Mouse (Mus musculus) kidney, embryonic 14.5 days (tissue): ENCODE measurements at regions not wholly inside any gene's neighbourhood (a gene's known extent, or its start where the extent isn't known, plus 50 kb on each side); places are given as distances from the start of the nearest gene placed in this dataset.

Source experiments
- ATAC-seq: fragments of 200-750 bp; cut with Nextera tagmentation; 2 replicates; pipeline ENCODE4 v1.8.0; 2017; ENCODE audit warnings: moderate number of reproducible peaks, mild to moderate bottlenecking, moderate TSS enrichment, moderate library complexity; ENCODE audit not compliant: low FRiP score, low TSS enrichment
- H3K27ac ChIP-seq: fragments of 300-500 bp; sonication (generic); 2 replicates; pipeline ENCODE4 v1.5.1; 2014; ENCODE audit warnings: low read depth, mild to moderate bottlenecking, low read length, moderate library complexity, mixed read lengths
- H3K27me3 ChIP-seq: fragments of 300-500 bp; sonication (generic); 2 replicates; pipeline ENCODE4 v1.6.1; 2014; ENCODE audit warnings: mild to moderate bottlenecking, low read length; ENCODE audit not compliant: control insufficient read depth, insufficient read depth
- H3K36me3 ChIP-seq: fragments of 300-500 bp; sonication (generic); 2 replicates; pipeline ENCODE4 v1.6.1; 2014; ENCODE audit warnings: low read length, mixed read lengths; ENCODE audit not compliant: control insufficient read depth, insufficient read depth
- H3K4me1 ChIP-seq: fragments of 300-500 bp; sonication (generic); 2 replicates; pipeline ENCODE4 v1.6.1; 2014; ENCODE audit warnings: low read length, mixed read lengths; ENCODE audit not compliant: control insufficient read depth, insufficient read depth
- H3K4me2 ChIP-seq: fragments of 300-500 bp; sonication (generic); replicated peaks from 2 replicates; pipeline ENCODE4 v1.6.1; 2014; ENCODE audit warnings: low read depth, mild to moderate bottlenecking, low read length
- H3K4me3 ChIP-seq: fragments of 300-500 bp; sonication (generic); 2 replicates; pipeline ENCODE4 v1.5.1; 2014; ENCODE audit warnings: mild to moderate bottlenecking, low read length
- H3K9ac ChIP-seq: fragments of 300-500 bp; sonication (generic); 2 replicates; pipeline ENCODE4 v1.6.1; 2014; ENCODE audit warnings: low read depth, mild to moderate bottlenecking, low read length, moderate library complexity
- H3K9me3 ChIP-seq: fragments of 300-500 bp; sonication (generic); 2 replicates; pipeline ENCODE4 v1.6.1; 2016; ENCODE audit warnings: low read length; ENCODE audit not compliant: control insufficient read depth
- WGBS: fragments of 180-500 bp; shearing (Covaris S2); extraction: QIAGEN DNeasy Blood & Tissue Kit; methylation state at CpG from one replicate; pipeline ENCODE4 v1.1.7; 2014; 5-methylcytosine and 5-hydroxymethylcytosine counted together

- no peak for ATAC-seq
- Histone ChIP-seq H3K27ac (no peak overlapping the region), H3K9ac (no peak overlapping the region), H3K4me2 (no peak overlapping the region), H3K27me3 (no peaks in the 10 kb centered on the region), H3K4me3 (no peak overlapping the region), H3K36me3 (no peaks in the 10 kb centered on the region), H3K9me3 (no peaks in the 10 kb centered on the region), H3K4me1 (no peaks in the 10 kb centered on the region)
- WGBS, result 62% methylated on average over 4 of the region's 4 CpGs
Measured at GRCm38 (mm10) chr15:88058071-88058470, 514.0 kb downstream of the Fam19a5 start.

GRCm38 (mm10) chr15:88060935-88061334, 516.8 kb downstream of the Fam19a5 start:
- ATAC-seq, result no peak
- H3K9me3 ChIP-seq, result no peaks in the 10 kb centered on the region
- no peak overlapping the region for H3K4me3 ChIP-seq
- no peaks in the 10 kb centered on the region for H3K36me3 ChIP-seq
- H3K4me1 ChIP-seq, result no peaks in the 10 kb centered on the region
- no peak overlapping the region for H3K9ac ChIP-seq
- no peaks in the 10 kb centered on the region for H3K27me3 ChIP-seq
- WGBS, result 80% methylated on average over 4 of the region's 4 CpGs
- H3K27ac ChIP-seq, result no peak overlapping the region
- no peak overlapping the region for H3K4me2 ChIP-seq

GRCm38 (mm10) chr15:88063041-88063440, 518.9 kb downstream of the Fam19a5 start:
- WGBS, result 43% methylated on average over 5 of the region's 5 CpGs
- Histone ChIP-seq H3K4me1 (no peaks in the 10 kb centered on the region), H3K27ac (no peak overlapping the region)

GRCm38 (mm10) chr15:88068476-88068875, 524.4 kb downstream of the Fam19a5 start:
- 66% methylated on average over 3 of the region's 3 CpGs for WGBS
- H3K9ac ChIP-seq, result no peak overlapping the region
- no peaks in the 10 kb centered on the region for H3K27me3 ChIP-seq
- no peak for ATAC-seq
- H3K4me3 ChIP-seq, result no peak overlapping the region
- H3K36me3 ChIP-seq, result no peaks in the 10 kb centered on the region
- no peaks in the 10 kb centered on the region for H3K9me3 ChIP-seq
- no peak overlapping the region for H3K27ac ChIP-seq
- no peak overlapping the region for H3K4me2 ChIP-seq
- no peaks in the 10 kb centered on the region for H3K4me1 ChIP-seq

More at GRCm38 (mm10) chr15:88063041-88063440, 518.9 kb downstream of the Fam19a5 start:
- no peak for ATAC-seq
- Histone ChIP-seq H3K4me2 (no peak overlapping the region), H3K9ac (no peak overlapping the region), H3K9me3 (no peaks in the 10 kb centered on the region), H3K36me3 (no peaks in the 10 kb centered on the region), H3K4me3 (no peak overlapping the region), H3K27me3 (no peaks in the 10 kb centered on the region)

- H3K9ac ChIP-seq, result no peak overlapping the region
- ATAC-seq, result no peak
Measured at GRCm38 (mm10) chr15:88072676-88073075, 527.4 kb upstream of the Zdhhc25 start.

GRCm38 (mm10) chr15:88083911-88084310, 516.2 kb upstream of the Zdhhc25 start:
- 53% methylated on average over 5 of the region's 5 CpGs for WGBS
- no peak for ATAC-seq
- no peaks in the 10 kb centered on the region for H3K36me3 ChIP-seq
- H3K4me3 ChIP-seq, result no peak overlapping the region
- no peak overlapping the region for H3K4me2 ChIP-seq
- H3K9ac ChIP-seq, result no peak overlapping the region
- H3K27me3 ChIP-seq, result no peaks in the 10 kb centered on the region
- H3K4me1 ChIP-seq, result no peaks in the 10 kb centered on the region
- no peak overlapping the region for H3K27ac ChIP-seq
- no peaks in the 10 kb centered on the region for H3K9me3 ChIP-seq

More at GRCm38 (mm10) chr15:88072676-88073075, 527.4 kb upstream of the Zdhhc25 start:
- Histone ChIP-seq H3K36me3 (no peaks in the 10 kb centered on the region), H3K4me3 (no peak overlapping the region), H3K9me3 (no peaks in the 10 kb centered on the region), H3K27me3 (no peaks in the 10 kb centered on the region), H3K4me2 (no peak overlapping the region), H3K27ac (no peak overlapping the region), H3K4me1 (no peaks in the 10 kb centered on the region)
- 37% methylated on average over 1 of the region's 1 CpGs for WGBS

- H3K4me1 ChIP-seq, result no peaks in the 10 kb centered on the region
- no peak overlapping the region for H3K9ac ChIP-seq
- ATAC-seq, result no peak
- no peaks in the 10 kb centered on the region for H3K9me3 ChIP-seq
- no peaks in the 10 kb centered on the region for H3K27me3 ChIP-seq
- H3K4me2 ChIP-seq, result no peak overlapping the region
- H3K27ac ChIP-seq, result no peak overlapping the region
- 66% methylated on average over 3 of the region's 3 CpGs for WGBS
- H3K4me3 ChIP-seq, result no peak overlapping the region
- H3K36me3 ChIP-seq, result no peaks in the 10 kb centered on the region
Measured at GRCm38 (mm10) chr15:88085631-88086030, 514.5 kb upstream of the Zdhhc25 start.

GRCm38 (mm10) chr15:88089486-88089885, 510.6 kb upstream of the Zdhhc25 start:
- H3K4me2 ChIP-seq, result no peak overlapping the region
- no peak for ATAC-seq
- WGBS, result 52% methylated on average over 4 of the region's 4 CpGs

GRCm38 (mm10) chr15:88091390-88091789, 508.7 kb upstream of the Zdhhc25 start:
- no peaks in the 10 kb centered on the region for H3K36me3 ChIP-seq
- H3K4me1 ChIP-seq, result no peaks in the 10 kb centered on the region
- peaks cover 3% of the 10 kb centered on the region; the same call in 1 of the 2 replicates for H3K9me3 ChIP-seq
- H3K4me2 ChIP-seq, result no peak overlapping the region
- ATAC-seq, result no peak
- H3K4me3 ChIP-seq, result no peak overlapping the region
- 88% methylated on average over 5 of the region's 5 CpGs for whole genome bisulfite sequencing
- H3K27me3 ChIP-seq, result no peaks in the 10 kb centered on the region
- H3K9ac ChIP-seq, result no peak overlapping the region
- no peak overlapping the region for H3K27ac ChIP-seq

More at GRCm38 (mm10) chr15:88089486-88089885, 510.6 kb upstream of the Zdhhc25 start:
- no peak overlapping the region for H3K9ac ChIP-seq
- no peaks in the 10 kb centered on the region for H3K4me1 ChIP-seq
- no peaks in the 10 kb centered on the region for H3K36me3 ChIP-seq
- H3K27me3 ChIP-seq, result no peaks in the 10 kb centered on the region
- H3K27ac ChIP-seq, result no peak overlapping the region
- H3K4me3 ChIP-seq, result no peak overlapping the region
- H3K9me3 ChIP-seq, result peaks cover 3% of the 10 kb centered on the region; the same call in 1 of the 2 replicates
